Mouse (Mus musculus) urinary bladder, postnatal 14 days (tissue): ENCODE measurements around the gene Efnb1.
A peak's percentile ranks its signal among the peaks of the same experiment; 100 is the strongest.
"Not testable (repeated sequence)": the region's sequence is repeated elsewhere in the genome, so short reads cannot be mapped to it uniquely, and the experiment has no call there.

Experiments used
- DNase-seq: peaks from one replicate; pipeline ENCODE4 v3.0.0; 2021; ENCODE audit warnings: low spot score

Gene Efnb1

GRCm38 (mm10) chrX:99135523-99136258, at the start of gene Efnb1:
Gene Efnb1, plus strand, starts transcription at chrX:99136130.
- DNase-seq = peak; percentile 89

- DNase-seq = no peak
These were observed 43.2 kb upstream of the Efnb1 start for GRCm38 (mm10) chrX:99092704-99093103.

GRCm38 (mm10) chrX:99111088-99111724, 24.7 kb upstream of the Efnb1 start:
- DNase-seq = not testable (repeated sequence)

- no peak for DNase-seq
These were observed 16.4 kb upstream of the Efnb1 start for GRCm38 (mm10) chrX:99119510-99119909.

GRCm38 (mm10) chrX:99130059-99130458, 5.9 kb upstream of the Efnb1 start:
- peak; percentile 65 for DNase-seq

- no peak for DNase-seq
These were observed 3.4 kb upstream of the Efnb1 start for GRCm38 (mm10) chrX:99132573-99132972.

- DNase-seq = peak; percentile 81
These were observed 1.0 kb upstream of the Efnb1 start for GRCm38 (mm10) chrX:99134891-99135290.

DNA sequence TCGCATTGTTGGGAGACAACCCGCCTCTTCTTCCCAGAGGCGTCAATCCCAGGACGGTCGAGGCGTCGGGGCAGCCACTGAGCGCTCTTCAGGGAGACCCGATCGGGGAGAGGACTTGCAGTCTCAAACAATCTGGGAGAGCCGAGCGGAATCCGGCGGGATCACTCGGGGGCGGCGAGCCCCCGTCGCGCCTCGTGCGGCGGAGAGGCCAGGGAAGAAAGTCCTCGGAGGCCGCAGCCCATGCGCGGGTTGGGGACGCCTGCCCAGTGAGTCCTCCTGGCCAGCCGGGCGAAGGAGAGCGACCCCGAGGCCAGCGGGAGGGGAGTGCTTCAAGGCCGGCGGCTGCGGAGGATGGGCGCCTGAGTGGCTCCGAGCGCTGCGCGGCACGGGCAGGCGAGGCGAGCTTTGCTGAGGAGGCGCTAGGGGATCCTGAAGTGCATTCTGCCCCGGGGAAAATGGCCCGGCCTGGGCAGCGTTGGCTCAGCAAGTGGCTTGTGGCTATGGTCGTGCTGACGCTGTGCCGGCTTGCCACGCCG, 569 bp downstream of the Efnb1 start:
- DNase-seq = peak; percentile 35

- DNase-seq = no peak
These were observed 1.4 kb downstream of the Efnb1 start for GRCm38 (mm10) chrX:99137143-99137870.

DNA sequence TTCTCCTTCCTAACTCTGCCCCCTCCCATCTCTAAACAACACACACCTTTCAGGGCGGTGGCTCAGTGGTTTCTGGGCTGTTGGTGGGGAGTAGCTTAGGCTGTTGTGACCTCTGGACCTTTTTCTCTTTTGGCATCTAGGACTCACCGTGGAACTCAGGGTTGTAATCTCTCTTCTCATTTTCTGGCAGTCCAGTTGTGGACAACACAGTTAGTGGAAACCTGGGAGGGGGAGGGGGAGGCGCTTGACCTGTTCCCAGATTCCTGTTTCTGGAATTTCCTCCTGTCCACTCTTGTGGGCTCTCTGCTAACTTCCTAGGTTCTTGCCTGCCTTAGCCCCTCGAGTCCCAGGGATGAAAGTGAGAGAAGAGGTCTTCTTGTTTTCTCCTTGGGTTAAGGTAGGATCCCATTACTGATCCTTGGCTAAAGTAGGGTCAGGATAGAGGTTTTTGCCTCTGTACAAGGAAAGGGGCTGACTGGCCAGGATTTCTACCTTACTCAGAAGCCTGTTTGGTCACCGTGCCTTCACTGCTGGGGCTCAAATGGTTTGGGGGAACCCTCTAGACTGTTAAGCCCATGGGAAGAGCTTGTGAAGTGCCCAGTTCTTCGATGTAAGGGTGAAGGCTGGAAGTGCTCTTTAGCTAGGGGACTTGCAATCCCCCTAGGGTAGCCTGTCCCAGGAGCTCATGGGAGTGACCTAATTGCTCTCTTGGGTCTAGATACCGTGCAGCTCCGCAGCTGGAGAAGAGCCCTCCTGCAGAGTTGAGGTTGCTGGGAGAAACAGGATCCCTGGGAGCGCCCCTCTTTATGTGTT, 2.2 kb downstream of the Efnb1 start:
- DNase-seq = no peak

DNA sequence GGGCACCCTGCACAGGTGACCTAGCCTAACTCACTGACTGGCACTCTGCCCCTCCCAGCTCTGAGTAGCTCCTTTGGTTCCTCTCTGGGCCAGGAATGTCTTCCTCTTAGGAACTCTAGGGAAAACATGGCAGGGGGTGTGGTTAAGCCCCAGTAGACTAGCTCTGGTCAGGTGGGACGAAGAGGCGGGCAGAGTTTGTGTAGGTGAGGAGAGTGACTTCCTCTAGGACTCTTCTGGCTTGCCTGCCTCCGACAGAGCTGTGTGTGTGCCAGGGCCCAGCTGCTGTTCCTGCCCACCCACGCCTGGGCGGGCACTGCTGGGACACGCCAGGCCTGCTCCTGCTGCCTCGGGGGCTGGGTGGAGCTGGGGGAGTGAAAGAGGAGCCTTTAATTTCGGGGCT, 5.1 kb downstream of the Efnb1 start:
- peak; percentile 48 for DNase-seq

DNA sequence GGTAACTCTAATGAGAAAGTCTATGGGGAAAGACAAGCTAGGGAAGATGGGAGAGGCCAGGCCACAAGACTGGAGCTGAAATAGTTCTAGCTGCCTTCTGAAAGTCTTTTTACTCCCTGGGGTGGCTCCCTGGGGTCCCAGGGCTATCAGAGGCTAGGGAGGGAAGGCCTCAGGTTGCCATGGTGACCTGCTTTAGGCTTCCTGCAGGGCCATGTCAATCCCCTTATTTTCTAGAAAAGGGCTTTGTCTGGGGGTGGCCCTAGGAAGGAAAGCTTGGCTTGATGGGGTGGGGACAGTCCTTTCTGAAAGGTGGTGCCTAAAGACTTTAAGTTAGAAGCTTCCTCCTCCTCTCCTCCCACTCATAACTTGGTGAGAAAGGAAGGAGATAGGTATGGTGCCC, 6.0 kb downstream of the Efnb1 start:
- no peak for DNase-seq

GRCm38 (mm10) chrX:99145561-99145960, 9.6 kb downstream of the Efnb1 start:
- no peak for DNase-seq

GRCm38 (mm10) chrX:99148061-99148905, 12.4 kb downstream of the Efnb1 start:
- no peak for DNase-seq

DNA sequence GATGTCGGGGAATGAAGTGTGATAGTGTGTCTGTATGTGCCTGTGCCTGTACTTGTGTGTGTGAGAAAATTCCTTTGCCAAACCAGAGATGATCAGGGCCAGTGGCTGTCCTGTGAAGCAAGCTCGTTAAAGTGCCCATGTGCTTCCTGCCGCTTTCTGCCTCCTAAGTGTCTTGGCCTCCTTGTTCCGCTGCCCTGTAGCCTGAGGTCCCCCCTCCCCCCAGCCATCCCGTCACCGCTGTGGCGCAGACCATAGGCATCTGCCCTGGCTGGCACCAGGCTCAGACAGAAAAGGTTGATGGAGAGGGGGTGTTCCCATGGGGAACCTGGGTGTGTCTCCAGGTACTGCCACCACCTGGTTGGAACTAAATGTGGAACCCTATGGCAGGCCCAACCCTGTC, 13.1 kb downstream of the Efnb1 start:
- DNase-seq = no peak

GRCm38 (mm10) chrX:99149900-99150299, 14.0 kb downstream of the Efnb1 start:
- DNase-seq = peak; percentile 56

GRCm38 (mm10) chrX:99150712-99151111, 14.8 kb downstream of the Efnb1 start:
- no peak for DNase-seq

DNA sequence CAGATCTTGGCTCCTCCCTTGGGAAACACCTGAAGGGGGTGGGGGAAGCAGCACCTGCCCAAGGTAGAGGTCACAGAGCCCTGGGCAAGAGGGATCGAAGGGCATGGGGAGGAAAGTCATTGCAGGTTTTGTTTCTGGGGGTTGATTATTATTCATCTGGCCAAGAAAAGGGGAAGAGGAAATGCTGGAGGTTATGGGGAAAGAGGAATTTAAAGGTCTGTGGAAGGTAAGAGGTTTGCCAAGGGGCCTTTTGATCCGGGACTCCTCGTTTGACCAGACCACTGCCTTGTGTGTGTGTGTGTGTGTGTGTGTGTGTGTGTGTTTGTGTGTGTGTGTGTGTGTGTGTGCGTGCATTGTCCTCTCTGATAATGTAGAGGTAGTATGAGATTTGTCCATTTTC, 15.5 kb downstream of the Efnb1 start:
- no peak for DNase-seq

DNA sequence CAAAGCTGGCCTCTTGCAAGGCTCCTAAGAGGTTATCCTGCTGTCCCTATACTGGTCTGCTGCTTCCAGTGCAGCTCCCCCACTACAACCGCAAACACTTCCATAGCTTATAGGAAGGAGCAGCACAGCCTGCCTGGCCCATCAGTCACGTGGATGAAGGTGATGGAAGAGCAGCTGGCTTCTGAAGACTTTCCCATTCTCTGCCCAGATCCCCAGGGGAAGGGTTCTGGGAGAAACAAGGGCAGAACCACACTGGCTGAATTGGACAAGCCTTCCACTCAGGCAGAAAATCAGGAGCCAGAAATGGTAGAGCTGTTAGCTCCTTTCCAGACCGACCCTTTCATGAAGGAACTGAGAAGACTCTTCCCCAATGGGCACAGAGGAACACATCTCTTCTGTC, 16.2 kb downstream of the Efnb1 start:
- DNase-seq = no peak

- DNase-seq = no peak
These were observed 16.8 kb downstream of the Efnb1 start for GRCm38 (mm10) chrX:99152566-99153265.
